In genomic region chr15:83085901-83086300, GRCm38 (mm10) we compare ENCODE assay signal across 8 mouse cellular contexts. TPM values are rescaled to one million over a fixed set of nuclear protein-coding genes. Genes with fewer than 3 reads are reported as not detected.
DNase-seq lines count a peak whose midpoint lies in the region; ATAC-seq and TF ChIP-seq lines count a peak whose summit lies in the region.
"Had no signal": no experiment of that assay in that cellular context is flagged by ENCODE, and none has a peak within 500 bp of the region (broad histone marks: within the 10 kb centered on the region; RNA-seq: fewer than 3 reads in every experiment).

No protein-coding gene starts in this region.

- no peak overlapping the region for H3K4me3 ChIP-seq in liver, embryonic 12.5 days
- H3K4me3 ChIP-seq in bone marrow macrophage, adult 2 months (ENCODE audit: insufficient read depth, low read length): no peak overlapping the region
- H3K4me3 ChIP-seq: neural tube, embryonic 13.5 days had no signal

- H3K27me3 ChIP-seq in liver, embryonic 12.5 days (replicated peaks): peaks cover 59% of the 10 kb centered on the region

- intact Hi-C loops in heart, postnatal 36 days (cut with DNase I): no loop called here

- peaks cover 36% of the 10 kb centered on the region for H3K4me1 ChIP-seq in liver, embryonic 12.5 days
- no peaks in the 10 kb centered on the region for H3K4me1 ChIP-seq in bone marrow macrophage, adult 2 months (ENCODE audit: control insufficient read depth, insufficient read depth, low read length)

- 26% methylated on average over 7 of the region's 7 CpGs for WGBS in liver, embryonic 12.5 days (ENCODE audit: insufficient replicate concordance)

- no peak overlapping the region for H3K27ac ChIP-seq in liver, embryonic 12.5 days
- H3K27ac ChIP-seq in bone marrow macrophage, adult 2 months (ENCODE audit: insufficient read depth, low read depth, low read length): no peak overlapping the region
- H3K27ac ChIP-seq: neural tube, embryonic 13.5 days had no signal

- H3K36me3 ChIP-seq in liver, embryonic 12.5 days: no peaks in the 10 kb centered on the region
- H3K36me3 ChIP-seq: neural tube, embryonic 13.5 days had no signal

- TF ChIP-seq CTCF in bone marrow macrophage, adult 2 months (IDR thresholded peaks at IDR 0.05; ENCODE audit: low read depth, low read length): peak; percentile 98

- H3K4me2 ChIP-seq in liver, embryonic 12.5 days: no peak overlapping the region
- H3K4me2 ChIP-seq: neural tube, embryonic 13.5 days had no signal

- no peak for ATAC-seq in liver, embryonic 12.5 days
- ATAC-seq in megakaryocyte, adult 5-6 weeks (ENCODE audit: poor library complexity, severe bottlenecking): peak; percentile 84

- TF ChIP-seq POLR2A in bone marrow macrophage, adult 2 months (IDR thresholded peaks at IDR 0.05; ENCODE audit: borderline replicate concordance, low read depth, low read length): no peak

- no peaks in the 10 kb centered on the region for H3K9me3 ChIP-seq in liver, embryonic 12.5 days (replicated peaks)
- H3K9me3 ChIP-seq: neural tube, embryonic 13.5 days had no signal

- DNase-seq in liver (peak; percentile 82), MEL-GATA-1-ER (ENCODE audit: extremely low read depth, low read depth) (peak; percentile 47)
- DNase-seq in heart, postnatal 36 days: peak; percentile 54 to 71
- DNase-seq in thymus, postnatal 25 days: peak; percentile 70

- no peak overlapping the region for H3K9ac ChIP-seq in liver, embryonic 12.5 days
- H3K9ac ChIP-seq: neural tube, embryonic 13.5 days had no signal

RNA-seq across cellular contexts. Expression of gene Serhl, which starts 3.4 kb away (rescaled TPM):
- polyA plus RNA-seq in liver, embryonic 12.5 days (2016; fragmentation: Nextera tagmentation; extraction: Ambion mirVana): 24.5 and 28.0 TPM in 2 replicates
- 36.2 and 40.8 TPM in 2 replicates for polyA plus RNA-seq in bone marrow macrophage, adult 2 months (2012; ENCODE audit: insufficient read depth, insufficient read length, missing spikeins)
- 10 to 100 TPM; 43.6 to 46.5 TPM for total RNA-seq in heart, postnatal 36 days (2021)
- 36.6 and 46.4 TPM in 2 replicates for total RNA-seq in megakaryocyte, adult 5-6 weeks (2015)
- 27.0 and 34.6 TPM in 2 replicates for total RNA-seq in megakaryocyte, adult 5-6 weeks (2017)

RNA-seq across cellular contexts. Expression of gene Rrp7a, which starts 36.7 kb away (rescaled TPM):
- 36.5 and 42.3 TPM in 2 replicates for polyA plus RNA-seq in liver, embryonic 12.5 days (2016; fragmentation: Nextera tagmentation; extraction: Ambion mirVana)
- 54.1 and 66.1 TPM in 2 replicates for polyA plus RNA-seq in bone marrow macrophage, adult 2 months (2012; ENCODE audit: insufficient read depth, insufficient read length, missing spikeins)
- 10 to 100 TPM; 42.3 to 42.8 TPM for total RNA-seq in heart, postnatal 36 days (2021)
- 17.5 and 21.2 TPM in 2 replicates for total RNA-seq in megakaryocyte, adult 5-6 weeks (2015)
- total RNA-seq in megakaryocyte, adult 5-6 weeks (2017): 50.8 and 57.9 TPM in 2 replicates

RNA-seq across cellular contexts. Expression of gene Nfam1, which starts 52.8 kb away (rescaled TPM):
- 6.2 and 6.4 TPM in 2 replicates for polyA plus RNA-seq in liver, embryonic 12.5 days (2016; fragmentation: Nextera tagmentation; extraction: Ambion mirVana)
- 242 and 254 TPM in 2 replicates for polyA plus RNA-seq in bone marrow macrophage, adult 2 months (2012; ENCODE audit: insufficient read depth, insufficient read length, missing spikeins)
- total RNA-seq in heart, postnatal 36 days (2021): 1 to 10 TPM; 2.3 to 4.4 TPM
- total RNA-seq in megakaryocyte, adult 5-6 weeks (2015): 159 TPM in 2 replicates
- total RNA-seq in megakaryocyte, adult 5-6 weeks (2017): 189 and 212 TPM in 2 replicates

Comparison
In these comparisons a context has a peak if more than half of its experiments do, and no peak if none do; other contexts are left out.
1. RNA of gene Nfam1, which starts 52.8 kb away (total RNA-seq): 159 to 212 TPM in megakaryocyte, adult 5-6 weeks; 2.3 to 4.4 TPM in heart, postnatal 36 days; every median in the first group is over 10 times any median in the second.
2. Peak in every context shown above with its lines, with median percentiles within 50 percentile points of each other: DNase-seq.